Mouse (Mus musculus) E14TG2a.4 (cell line): ENCODE data around the gene Cox7a2l.

ENCODE experiments used
- H3K27me3 ChIP-seq: 2 replicates; pipeline ENCODE4 v1.6.1; 2014; ENCODE audit warnings: low read length, control low read depth; ENCODE audit not compliant: insufficient read depth
- H3K36me3 ChIP-seq: 2 replicates; pipeline ENCODE4 v1.6.1; 2014; ENCODE audit warnings: low read length, control low read depth; ENCODE audit not compliant: insufficient read depth
- H3K4me1 ChIP-seq: replicated peaks from 2 replicates; pipeline ENCODE4 v1.6.1; 2014; ENCODE audit warnings: low read depth, low read length, control low read depth
- H3K4me3 ChIP-seq: replicated peaks from 2 replicates; pipeline ENCODE4 v1.5.1; 2014; ENCODE audit warnings: mild to moderate bottlenecking, low read length
- H3K9me3 ChIP-seq: 2 replicates; pipeline ENCODE4 v1.6.1; 2014; ENCODE audit warnings: low read length, control low read depth
- CTCF ChIP-seq: conservative IDR thresholded peaks from 2 replicates; pipeline ENCODE4 v1.5.1; 2014; ENCODE audit warnings: low read length
- NANOG ChIP-seq: IDR thresholded peaks from 2 replicates; pipeline ENCODE4 v1.6.1; 2014; ENCODE audit warnings: borderline replicate concordance, low read length, mixed read lengths
- POU5F1 ChIP-seq: IDR thresholded peaks from 2 replicates; pipeline ENCODE4 v1.6.1; 2014; ENCODE audit warnings: low read length, borderline replicate concordance

Gene Cox7a2l

DNA sequence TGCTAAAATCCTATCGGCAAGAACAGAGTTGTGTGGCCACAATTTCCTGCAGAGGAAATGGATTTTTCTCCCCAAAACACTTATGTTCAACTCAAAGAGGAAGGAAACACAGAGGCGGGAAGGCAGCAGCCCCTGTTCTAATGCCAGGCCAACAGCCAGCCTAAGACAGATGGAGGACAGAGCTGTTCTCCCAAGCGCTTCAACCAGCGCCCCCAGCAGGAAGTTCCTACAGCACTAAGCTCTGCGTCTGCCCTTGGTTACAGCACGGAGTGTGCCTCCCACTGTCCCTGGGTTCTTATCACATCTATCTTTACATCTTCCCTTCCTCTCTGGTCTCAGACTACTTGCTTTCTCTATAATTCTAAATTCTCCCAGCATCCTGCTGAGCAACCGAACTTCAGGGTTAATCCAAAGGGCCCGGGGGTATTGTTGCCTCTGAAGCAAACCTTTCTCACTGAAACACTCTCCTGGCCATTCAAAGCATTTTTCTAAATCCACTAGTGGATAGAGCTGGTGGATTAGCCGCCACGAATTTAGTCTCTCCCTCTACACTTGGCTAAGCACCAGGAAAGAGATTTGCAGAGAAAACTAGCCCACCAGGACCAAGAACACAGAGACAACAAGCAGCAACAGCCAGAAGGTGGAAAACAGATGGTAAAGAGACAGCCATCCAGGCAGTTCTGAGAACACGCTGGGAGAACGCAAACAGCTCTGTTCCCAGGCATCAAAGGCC lies 31.5 kb upstream of the Cox7a2l start:
- Histone ChIP-seq H3K27me3 (peaks cover 19% of the 10 kb centered on the region), H3K9me3 (no peaks in the 10 kb centered on the region), H3K4me1 (peaks cover 58% of the 10 kb centered on the region), H3K36me3 (no peaks in the 10 kb centered on the region), H3K4me3 (no peak overlapping the region)
- no peak for TF ChIP-seq POU5F1
- no peak for TF ChIP-seq NANOG
- peak; percentile 17 for TF ChIP-seq CTCF

DNA sequence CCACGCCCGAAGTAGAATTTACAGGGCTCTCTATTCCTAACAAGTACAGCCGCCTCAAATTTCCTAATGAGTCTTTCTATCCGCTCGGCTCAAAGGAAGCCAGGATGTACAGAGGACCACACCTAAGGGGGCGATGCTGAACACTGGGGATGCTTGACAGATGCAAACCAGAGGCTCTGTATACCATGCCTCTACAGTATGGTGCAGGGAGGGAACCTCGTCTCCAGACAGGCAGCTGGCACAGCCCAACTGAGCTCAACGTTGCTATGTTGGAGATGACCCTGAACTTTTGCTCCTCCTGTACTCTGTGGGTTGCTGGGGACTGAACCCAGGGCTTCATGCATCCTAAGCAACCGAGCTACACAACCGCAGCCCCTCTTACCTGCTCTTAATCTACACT lies 30.0 kb upstream of the Cox7a2l start:
- Histone ChIP-seq H3K4me1 (peaks cover 48% of the 10 kb centered on the region), H3K9me3 (no peaks in the 10 kb centered on the region), H3K27me3 (peaks cover 21% of the 10 kb centered on the region), H3K36me3 (no peaks in the 10 kb centered on the region), H3K4me3 (no peak overlapping the region; the same call in 1 of the 2 replicates)
- TF ChIP-seq NANOG, result no peak
- no peak for TF ChIP-seq POU5F1
- no peak for TF ChIP-seq CTCF

DNA sequence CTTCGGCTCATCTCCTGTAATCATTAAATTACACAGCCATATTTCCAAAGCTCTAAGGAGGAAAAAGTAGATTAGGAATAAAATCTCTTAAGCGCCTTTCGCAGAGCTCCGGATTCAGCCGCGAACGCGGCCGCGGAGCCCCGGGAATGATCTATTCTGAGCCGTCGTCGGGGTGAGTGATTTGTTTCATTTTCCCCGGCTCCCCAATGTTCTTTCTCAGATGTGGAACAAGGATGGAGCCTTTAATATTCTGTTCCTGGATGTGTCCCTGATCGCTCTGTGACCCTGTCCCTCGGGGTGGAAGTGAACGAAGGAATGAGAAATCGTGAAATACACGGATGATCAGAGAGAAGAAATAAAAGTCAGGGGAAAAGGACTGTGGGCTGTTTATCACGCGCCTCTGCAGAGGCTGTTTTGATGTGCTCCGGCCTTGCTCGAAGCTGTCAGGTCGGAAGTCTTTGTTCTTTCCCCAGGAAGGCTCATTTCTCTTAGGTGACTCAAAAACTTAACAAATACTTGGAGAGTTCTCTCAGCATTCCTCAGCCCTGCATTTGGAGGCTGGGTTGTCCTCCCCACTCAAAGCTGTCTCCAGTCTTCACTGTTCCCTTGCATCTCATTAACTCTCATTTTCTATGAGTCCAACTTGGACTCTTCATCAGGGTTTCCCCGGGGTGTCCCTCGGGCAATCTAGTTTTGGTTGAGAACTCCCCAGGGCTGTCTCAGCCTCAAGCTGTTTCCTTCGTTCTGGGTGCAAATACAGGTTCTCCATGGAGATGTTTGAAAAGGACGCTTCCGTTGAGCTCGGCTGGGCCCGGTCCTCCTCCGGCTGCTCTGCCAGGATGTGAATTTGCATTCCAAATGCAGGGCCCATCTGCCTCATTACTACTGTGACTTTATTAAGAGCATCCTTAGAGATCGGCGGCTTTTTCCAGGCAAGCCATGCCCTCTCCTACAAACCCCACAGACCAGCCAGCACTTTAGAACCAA lies 28.9 kb upstream of the Cox7a2l start:
- Histone ChIP-seq H3K4me1 (peaks cover 46% of the 10 kb centered on the region), H3K9me3 (no peaks in the 10 kb centered on the region), H3K4me3 (peak overlapping the region; percentile 3; the same call in 1 of the 2 replicates), H3K27me3 (peaks cover 30% of the 10 kb centered on the region), H3K36me3 (no peaks in the 10 kb centered on the region)
- TF ChIP-seq CTCF (no peak), NANOG (no peak), POU5F1 (no peak)

- H3K4me3 ChIP-seq, result no peak overlapping the region
- no peaks in the 10 kb centered on the region for H3K36me3 ChIP-seq
- no peaks in the 10 kb centered on the region for H3K9me3 ChIP-seq
- TF ChIP-seq POU5F1 (no peak), NANOG (no peak), CTCF (no peak)
- peaks cover 46% of the 10 kb centered on the region for H3K4me1 ChIP-seq
- H3K27me3 ChIP-seq, result peaks cover 37% of the 10 kb centered on the region
These were observed 28.1 kb upstream of the Cox7a2l start for GRCm38 (mm10) chr17:83545259-83545658.

- Histone ChIP-seq H3K36me3 (no peaks in the 10 kb centered on the region), H3K4me3 (no peak overlapping the region), H3K4me1 (peaks cover 34% of the 10 kb centered on the region), H3K27me3 (peaks cover 49% of the 10 kb centered on the region), H3K9me3 (no peaks in the 10 kb centered on the region)
- TF ChIP-seq CTCF (no peak), POU5F1 (no peak), NANOG (no peak)
These were observed 25.3 kb upstream of the Cox7a2l start for GRCm38 (mm10) chr17:83542424-83542823.

- peaks cover 17% of the 10 kb centered on the region for H3K4me1 ChIP-seq
- H3K4me3 ChIP-seq, result no peak overlapping the region
- H3K36me3 ChIP-seq, result no peaks in the 10 kb centered on the region
- no peak for TF ChIP-seq NANOG
- no peak for TF ChIP-seq POU5F1
- TF ChIP-seq CTCF, result no peak
- peaks cover 32% of the 10 kb centered on the region for H3K27me3 ChIP-seq
- peaks cover 2% of the 10 kb centered on the region for H3K9me3 ChIP-seq
These were observed 22.3 kb upstream of the Cox7a2l start for GRCm38 (mm10) chr17:83539262-83540037.

DNA sequence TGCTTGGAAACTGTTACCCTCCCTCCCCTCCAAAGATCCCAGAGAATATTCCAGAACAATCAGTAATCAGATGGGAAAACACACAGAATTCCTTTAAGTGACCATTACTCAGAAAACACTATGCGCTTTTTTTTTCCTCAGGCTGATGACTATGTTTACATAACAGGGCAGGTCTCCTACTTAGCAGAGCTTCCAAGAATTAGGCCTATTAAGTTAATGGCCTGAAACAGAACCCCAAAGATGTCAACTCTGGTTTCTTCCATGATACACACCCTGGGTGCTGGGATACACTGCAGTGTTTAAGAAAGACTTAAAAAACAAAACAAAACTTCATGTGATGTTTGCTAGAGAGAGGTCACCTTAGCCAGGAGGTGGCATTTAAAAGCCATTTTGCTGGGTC lies 21.6 kb upstream of the Cox7a2l start:
- no peaks in the 10 kb centered on the region for H3K36me3 ChIP-seq
- no peak overlapping the region for H3K4me3 ChIP-seq
- peaks cover 30% of the 10 kb centered on the region for H3K27me3 ChIP-seq
- H3K9me3 ChIP-seq, result peaks cover 6% of the 10 kb centered on the region
- TF ChIP-seq CTCF (no peak), POU5F1 (no peak), NANOG (no peak)
- peaks cover 17% of the 10 kb centered on the region for H3K4me1 ChIP-seq

GRCm38 (mm10) chr17:83538141-83538540 lies 21.0 kb upstream of the Cox7a2l start:
- Histone ChIP-seq H3K36me3 (no peaks in the 10 kb centered on the region), H3K27me3 (peaks cover 29% of the 10 kb centered on the region), H3K4me3 (no peak overlapping the region; the same call in 1 of the 2 replicates), H3K9me3 (peaks cover 6% of the 10 kb centered on the region), H3K4me1 (peaks cover 17% of the 10 kb centered on the region)
- no peak for TF ChIP-seq POU5F1
- no peak for TF ChIP-seq CTCF
- no peak for TF ChIP-seq NANOG
